Mouse (Mus musculus) E14TG2a.4 (cell line): ENCODE measurements around the gene Cxcl12.

Experiments
- CTCF ChIP-seq: conservative IDR thresholded peaks from 2 replicates; pipeline ENCODE4 v1.5.1; 2014; ENCODE audit warnings: low read length
- NANOG ChIP-seq: IDR thresholded peaks from 2 replicates; pipeline ENCODE4 v1.6.1; 2014; ENCODE audit warnings: borderline replicate concordance, low read length, mixed read lengths
- POU5F1 ChIP-seq: IDR thresholded peaks from 2 replicates; pipeline ENCODE4 v1.6.1; 2014; ENCODE audit warnings: low read length, borderline replicate concordance

DNA sequence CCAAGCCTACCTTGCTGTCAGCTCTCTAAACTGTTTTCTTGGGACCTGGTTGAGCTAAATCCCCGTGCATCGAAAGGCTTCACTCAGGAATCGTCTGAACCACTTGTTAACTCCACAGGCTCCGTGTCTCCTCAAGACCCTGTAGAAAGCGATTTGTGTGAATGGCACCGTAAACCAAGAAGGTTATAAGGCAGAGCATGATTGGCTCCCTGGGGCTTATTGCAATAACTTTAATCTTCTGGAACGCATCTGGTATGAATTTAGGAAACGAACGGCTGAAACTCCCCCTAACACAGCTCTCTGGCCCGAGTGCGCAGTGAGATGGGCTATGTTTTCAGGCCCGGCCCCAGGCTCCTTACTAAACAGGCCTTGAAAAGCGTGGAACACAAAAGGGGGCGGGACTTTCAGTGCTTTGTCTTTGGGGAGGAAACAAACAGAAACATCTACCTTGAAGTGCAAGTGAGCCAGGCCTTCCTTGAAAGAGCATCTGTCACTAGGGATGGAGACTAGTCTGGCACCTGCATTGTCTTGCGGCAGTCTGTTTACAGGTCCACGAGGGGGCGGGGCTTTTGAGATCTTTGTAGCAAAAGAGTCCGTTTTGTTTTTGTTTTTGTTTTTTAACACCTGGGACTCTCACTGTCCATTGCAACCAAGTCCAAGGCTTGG, 16.7 kb upstream of the Cxcl12 start:
- TF ChIP-seq CTCF (no peak), POU5F1 (no peak), NANOG (no peak)
